Mouse (Mus musculus): ENCODE measurements at regions not wholly inside any gene's neighbourhood (a gene's known extent, or its start where the extent isn't known, plus 50 kb on each side); places are given as distances from the start of the nearest gene placed in this dataset.

DNA sequence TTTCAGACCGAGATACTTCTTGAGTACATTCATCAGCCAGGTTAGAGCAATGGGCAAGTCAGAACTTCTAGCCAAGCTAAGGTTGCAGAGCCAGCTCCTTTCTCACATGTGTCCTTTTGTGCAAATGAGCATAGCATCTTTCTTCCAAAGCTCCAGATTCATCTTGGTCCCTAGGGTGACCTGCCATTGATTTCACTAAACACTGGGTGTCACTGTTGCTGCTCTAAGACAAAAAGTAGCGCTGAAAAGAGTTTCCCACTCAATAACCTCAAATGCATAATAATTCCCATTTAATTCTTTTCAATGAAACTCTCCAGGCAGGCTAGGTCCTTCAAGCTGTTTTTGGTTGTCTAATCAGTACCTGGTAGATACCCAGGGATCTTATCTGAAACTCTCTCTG lies 688.6 kb upstream of the BB014433 start:
- no peak for DNase-seq

DNA sequence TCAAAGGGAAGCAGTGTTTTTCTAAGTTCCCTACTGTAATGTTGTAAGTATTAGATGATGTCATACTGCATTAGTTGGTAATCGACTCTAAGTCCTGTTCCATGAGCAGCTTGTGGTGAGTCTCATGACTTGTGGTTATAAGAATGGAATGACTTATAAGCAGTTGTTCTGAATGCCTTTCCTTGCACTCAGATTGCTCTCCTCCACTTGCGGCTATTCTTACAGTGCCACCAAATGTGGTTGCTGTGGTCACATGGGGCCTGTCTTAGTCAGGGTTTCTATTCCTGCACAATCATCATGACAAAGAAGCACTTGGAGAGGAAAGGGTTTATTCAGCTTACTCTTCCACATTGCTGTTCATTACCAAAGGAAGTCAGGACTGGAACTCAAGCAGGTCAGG lies 685.4 kb upstream of the BB014433 start:
- DNase-seq = no peak

DNA sequence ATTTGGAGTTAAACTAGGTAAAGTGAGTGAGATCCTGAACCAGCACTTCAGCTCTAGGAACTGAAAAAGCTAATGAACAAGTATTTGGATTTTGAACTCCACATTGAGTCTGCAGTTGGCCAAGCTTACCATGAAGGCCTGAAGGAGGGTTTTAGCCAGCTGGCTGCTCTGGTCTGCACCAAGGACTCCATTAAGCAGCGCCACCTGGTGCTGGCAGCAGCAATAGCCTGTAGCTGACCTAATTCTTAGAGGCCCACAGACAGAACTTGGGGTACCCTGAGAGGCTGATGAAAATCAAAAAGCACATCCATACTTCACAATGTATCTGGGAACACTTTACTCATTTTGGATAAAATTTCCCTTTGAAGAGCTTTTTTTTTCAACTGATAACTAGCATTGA lies 683.2 kb upstream of the BB014433 start:
- DNase-seq = peak; percentile 39

DNA sequence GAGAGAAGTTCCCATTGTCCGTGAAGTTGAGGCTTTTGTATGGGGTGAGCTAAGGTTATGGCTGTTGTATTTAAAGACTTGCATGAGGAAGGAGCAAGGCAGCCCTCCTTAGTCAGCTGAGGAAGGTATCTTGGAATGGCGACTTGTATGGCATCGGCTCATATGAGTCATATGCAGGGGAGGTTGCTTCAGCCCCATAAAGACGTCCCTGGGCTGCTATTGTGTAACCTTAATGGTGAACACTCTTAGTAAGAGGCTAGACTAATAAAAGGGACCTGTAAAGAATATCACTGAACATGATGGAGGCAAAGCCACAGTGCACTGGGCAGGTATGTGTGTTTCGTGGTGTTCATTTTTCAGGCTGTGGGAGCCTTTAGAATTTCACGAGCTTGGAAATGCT lies 680.4 kb upstream of the BB014433 start:
- no peak for DNase-seq
